Mouse (Mus musculus) heart, postnatal 10 days (tissue): Measurements from ENCODE around the gene Pik3cd. TPM values are rescaled to one million over a fixed set of nuclear protein-coding genes. Genes with fewer than 3 reads are reported as not detected.
"Not testable (repeated sequence)": the region's sequence is repeated elsewhere in the genome, so short reads cannot be mapped to it uniquely, and the experiment has no call there.

Source experiments
- DNase-seq, 2 experiments: peaks; one replicate each; pipeline ENCODE4 v3.0.0; 2021
- intact Hi-C: fragments of 180-260 bp; cut with DNase I; formaldehyde crosslinking; loops from one replicate; pipeline ENCODE4 v1.15.1; 2025
- total RNA-seq, 2 experiments: library from RNA; stranded (reverse); gene quantifications; 2 replicates each; pipeline ENCODE4 v1.2.3; 2021

The Pik3cd gene
- total RNA-seq, result 1 to 10 TPM; 4.1 to 4.6 TPM

DNA sequence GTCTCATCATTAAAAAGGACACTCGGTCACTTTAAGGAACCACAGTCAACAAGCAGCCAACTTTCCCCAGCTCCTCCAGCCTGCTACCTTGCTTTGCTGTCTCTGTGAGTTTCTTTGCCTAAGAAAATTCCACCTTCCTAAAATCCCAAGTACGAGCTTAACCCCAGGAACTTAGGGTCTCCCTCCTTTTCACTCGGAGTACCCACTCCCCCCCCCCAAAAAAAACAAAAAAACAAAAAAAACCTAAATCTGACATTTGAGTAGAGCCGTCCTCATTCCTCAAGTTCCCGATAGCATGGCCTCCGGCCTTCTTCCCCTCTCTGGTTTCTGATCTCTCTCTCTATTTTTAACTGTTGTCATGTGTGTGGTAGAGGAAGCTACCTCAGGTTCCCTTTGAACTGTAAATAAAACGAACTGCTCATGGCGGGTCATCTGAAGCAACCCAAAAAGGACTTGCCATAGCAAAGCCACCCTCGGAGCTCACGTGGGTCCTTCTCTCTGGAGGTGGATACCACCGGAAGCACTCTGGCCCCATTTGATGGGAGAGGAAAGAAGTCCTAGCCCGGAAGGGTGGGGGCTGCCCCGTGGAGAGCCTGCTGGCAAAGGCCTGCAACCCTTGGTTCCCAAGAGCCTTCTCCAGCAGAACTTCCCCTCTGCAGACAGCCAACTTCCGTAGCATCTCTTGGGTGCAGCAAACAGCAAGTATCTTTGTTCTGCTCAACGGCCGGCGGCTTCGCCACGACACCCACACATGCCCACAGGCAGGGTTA, at the start of gene Pik3cd:
TSS of gene Pik3cd (minus strand) at position 362 of the 770 bp plus-strand sequence.
- peak; percentile 44 to 48 for DNase-seq
- intact Hi-C loops, result no loop called here

DNA sequence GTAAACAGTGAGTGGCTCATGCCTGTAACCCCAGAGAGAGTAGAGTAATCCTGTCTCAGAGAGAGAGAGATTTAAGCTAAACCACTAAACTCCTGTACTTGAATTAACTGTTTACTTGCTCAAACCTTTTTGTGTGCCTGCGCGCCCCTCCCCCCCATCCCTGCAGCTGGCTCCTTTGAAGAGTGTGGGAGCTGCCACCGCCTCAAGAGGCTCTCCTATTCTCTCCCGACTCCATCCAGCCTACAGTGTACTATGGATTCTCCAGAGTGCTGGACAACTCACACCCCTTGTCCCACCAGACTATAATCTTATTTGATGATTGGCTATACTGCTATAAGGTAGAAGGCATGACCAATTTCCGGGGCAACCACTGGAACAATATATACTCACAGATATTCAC, 48.3 kb upstream of the Pik3cd start:
- no peak for DNase-seq
- intact Hi-C loops, result loop anchor here (5.0 kb wide), 1 partner anchor 227 kb away; no protein-coding TSS in a partner anchor

DNA sequence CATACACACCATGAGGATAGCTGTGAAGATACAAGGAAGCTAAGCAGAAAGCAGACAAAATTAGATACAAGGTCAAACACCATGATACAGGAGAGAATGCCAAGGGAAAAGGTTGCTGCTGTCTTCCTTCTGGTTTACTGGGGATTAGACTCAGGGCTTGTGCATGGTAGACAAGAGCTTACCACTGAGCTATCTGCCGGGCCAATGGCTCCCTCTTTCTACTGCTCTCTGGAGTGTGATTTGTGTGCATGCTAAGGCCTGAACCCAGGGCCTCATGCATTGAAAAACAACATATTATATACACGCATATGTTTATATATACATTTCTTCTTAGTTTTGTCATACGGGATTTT, 47.3 kb upstream of the Pik3cd start:
- intact Hi-C loops, result loop anchor here (5.0 kb wide), 1 partner anchor 228 kb away; no protein-coding TSS in a partner anchor
- not testable (repeated sequence) for DNase-seq

DNA sequence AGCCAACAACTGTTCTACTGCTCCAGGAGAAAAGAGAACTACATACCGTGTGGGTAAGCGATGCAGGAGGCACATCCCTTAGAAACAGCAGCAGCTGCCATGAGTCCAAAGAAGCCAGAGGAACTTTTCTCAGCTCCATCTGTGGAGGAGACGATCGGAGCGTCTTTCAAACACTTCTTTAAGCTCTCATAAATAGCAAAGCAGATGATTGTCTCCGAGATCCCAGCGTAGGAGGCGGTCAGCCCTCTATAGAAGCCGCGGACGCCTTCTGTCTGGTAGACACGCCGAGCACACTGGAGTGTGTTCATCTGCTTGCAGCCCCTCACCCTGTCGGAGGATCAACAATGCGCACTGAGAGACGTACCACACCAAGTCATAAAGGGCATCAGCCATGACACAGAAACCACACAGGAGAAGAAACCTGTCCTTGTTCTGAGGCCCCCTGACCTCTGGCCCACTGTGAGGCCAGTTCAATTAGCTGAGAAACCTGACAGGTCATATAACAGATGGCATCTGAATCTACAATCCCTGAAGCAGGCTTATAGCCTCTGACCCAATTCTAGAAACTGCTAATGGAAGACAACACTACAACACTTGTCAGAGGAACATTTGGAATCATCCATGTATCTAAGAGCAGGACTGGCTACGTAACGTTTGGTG, 46.8 kb upstream of the Pik3cd start:
- no peak for DNase-seq
- intact Hi-C loops, result no loop called here

DNA sequence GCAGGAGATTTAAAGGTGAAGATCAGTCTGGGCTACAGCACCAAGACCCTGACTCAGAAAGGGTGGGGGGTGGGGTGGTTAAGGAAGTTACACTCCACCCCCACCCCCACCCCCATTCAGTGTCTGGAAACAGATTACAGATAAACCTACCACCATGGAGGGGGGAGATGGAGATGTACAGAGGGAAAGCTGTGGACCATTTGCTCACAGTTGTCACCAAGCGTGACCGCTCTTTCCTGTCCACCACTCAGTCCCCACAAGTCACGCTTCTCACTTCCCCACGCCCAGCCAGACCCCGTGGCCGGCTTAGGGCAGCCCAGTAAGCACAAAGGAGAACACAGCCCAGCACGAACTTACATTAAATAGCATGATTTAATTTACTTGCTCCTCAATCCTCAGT, 41.7 kb upstream of the Pik3cd start:
- DNase-seq, result no peak
- intact Hi-C loops, result no loop called here

DNA sequence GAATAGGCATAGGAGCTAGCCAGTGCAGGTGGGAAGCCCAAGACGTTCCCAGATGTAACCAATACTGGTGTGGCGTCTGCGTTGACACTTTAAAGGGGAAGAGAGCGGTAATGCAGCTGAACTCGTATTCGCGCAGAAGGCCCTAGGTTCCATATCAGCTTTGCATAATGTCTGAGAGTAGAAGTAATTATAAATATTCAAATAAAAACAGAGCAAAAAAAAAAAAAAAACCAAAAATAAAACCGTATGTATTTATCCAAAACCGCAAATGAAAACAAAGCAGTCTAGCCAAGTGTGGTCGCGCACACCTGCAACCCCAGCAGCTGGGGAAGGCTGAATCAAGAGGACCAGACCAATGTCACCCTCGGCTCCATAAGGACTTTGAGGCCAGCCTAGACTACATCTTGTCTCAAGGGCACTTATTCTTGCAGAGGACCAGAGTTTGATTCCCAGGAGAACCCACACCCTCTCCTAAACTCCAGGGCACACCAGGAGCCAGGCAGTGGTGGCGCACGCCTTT, 39.7 kb upstream of the Pik3cd start:
- intact Hi-C loops, result no loop called here
- no peak for DNase-seq

DNA sequence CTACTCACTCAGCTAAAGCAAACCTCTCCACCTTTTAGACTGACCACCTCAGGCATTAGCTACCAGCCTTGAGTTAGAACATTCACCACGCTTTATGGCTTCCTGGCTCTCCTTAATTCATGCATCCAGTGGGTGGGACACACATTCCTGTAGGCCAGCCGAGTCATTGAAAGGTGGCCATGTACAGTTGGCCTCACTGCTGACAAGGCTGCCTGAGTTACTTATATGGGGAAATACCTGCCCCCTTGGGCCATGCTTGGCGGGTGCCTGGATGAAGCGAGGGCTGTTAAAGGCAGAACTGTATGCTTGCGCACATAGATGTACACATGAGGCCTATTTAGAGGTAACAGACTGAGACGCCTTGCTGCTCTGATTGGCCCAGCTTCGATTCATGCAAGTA, 37.9 kb upstream of the Pik3cd start:
- intact Hi-C loops, result no loop called here

DNA sequence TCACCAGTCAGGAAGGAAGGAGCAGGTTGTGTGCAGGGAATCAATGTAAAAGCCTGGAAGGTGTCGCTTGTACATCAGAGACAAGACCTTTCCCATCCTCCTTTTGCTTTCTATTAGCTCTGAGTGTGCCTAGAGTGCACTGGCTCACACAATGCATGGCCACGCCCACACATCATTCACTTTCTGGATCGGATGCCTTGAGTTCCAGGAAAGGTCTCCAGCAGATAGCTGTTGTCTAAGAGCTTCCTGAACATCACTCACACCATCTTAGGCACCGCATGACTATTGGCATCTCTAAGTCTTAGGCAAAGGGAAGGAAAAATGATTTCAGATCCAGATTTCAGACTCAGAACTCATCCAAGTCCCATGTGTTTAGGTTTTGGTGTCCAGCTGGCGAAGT, 37.1 kb upstream of the Pik3cd start:
- intact Hi-C loops, result loop anchor here (2.0 kb wide), 1 partner anchor 15 kb away; no protein-coding TSS in a partner anchor
- no peak for DNase-seq

More for the DNA sequence above, 37.9 kb upstream of the Pik3cd start:
- no peak for DNase-seq

DNA sequence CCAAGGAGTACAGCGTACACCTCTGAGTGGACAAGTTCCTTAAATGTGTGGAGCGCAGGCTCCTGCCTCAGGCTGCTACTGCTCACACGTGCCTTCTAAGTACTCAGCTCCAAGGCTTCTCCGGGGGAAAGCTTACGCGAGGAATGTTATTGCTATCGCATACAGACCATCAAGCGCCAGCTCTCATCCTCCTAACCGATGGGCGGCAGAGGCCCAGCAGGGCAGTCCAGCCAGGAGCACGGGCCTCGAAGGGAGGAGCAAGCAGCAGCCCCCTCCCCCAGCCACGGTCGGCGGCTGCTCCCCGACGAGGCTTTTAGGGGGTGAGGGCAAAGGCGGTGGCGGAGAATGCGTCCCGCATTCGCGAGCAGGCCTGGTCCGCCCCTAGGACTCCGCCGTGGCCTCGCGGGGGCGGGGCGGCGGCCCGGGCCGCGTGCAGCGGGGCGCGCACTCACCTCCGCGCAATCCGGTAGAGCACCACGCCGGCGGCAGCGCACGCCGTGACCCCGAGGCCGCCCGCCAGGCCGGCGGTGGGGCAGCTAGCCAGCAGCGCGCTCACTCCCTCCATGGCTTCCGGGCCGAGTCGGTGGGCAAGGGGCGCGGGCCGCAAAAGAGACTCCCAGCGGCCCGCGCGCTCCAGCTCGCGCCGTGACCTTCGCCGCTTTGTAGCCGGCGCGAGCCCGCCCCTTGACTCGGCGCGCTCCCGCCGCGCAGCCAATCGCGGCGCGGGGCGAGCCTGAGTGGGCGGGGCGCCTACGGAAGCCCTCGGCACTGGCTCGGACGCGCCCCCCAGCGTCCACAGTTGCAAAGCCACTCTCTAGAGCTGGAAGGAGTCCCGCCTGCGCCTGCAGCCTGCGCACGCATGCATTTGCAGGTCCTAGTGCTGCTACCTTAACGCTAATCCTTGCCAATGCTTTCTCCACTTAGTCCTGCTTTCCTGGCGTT, 35.3 kb upstream of the Pik3cd start, which contains the start of gene Tmem201:
TSS of gene Tmem201 (minus strand) at position 662 of the 942 bp plus-strand sequence.
- intact Hi-C loops, result loop anchor here (2.0 kb wide), 1 partner anchor 13 kb away; no protein-coding TSS in a partner anchor

DNA sequence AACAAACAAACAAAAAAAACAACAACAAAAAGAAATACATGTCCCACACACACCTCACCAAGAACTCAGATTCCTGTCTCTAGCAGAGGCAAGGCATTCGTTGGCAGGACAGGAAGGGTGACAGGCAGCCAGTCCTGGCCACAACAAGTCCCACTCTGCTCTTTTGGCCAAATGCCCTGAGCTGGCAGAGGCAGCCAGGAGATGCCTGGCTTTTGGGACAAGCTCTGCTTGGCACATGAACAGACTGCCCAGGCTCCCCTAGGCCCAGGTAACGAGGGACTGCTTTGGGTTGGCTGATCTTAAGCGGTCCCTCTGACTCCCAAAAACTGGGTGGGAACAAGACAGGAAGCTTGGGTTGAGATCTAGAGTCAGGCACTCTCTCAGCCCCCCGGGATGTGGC, 34.2 kb upstream of the Pik3cd start:
- intact Hi-C loops, result no loop called here
- peak; percentile 89 to 92 for DNase-seq

More for the DNA sequence above, 35.3 kb upstream of the Pik3cd start, which contains the start of gene Tmem201:
- peak; percentile 95 to 96 for DNase-seq

DNA sequence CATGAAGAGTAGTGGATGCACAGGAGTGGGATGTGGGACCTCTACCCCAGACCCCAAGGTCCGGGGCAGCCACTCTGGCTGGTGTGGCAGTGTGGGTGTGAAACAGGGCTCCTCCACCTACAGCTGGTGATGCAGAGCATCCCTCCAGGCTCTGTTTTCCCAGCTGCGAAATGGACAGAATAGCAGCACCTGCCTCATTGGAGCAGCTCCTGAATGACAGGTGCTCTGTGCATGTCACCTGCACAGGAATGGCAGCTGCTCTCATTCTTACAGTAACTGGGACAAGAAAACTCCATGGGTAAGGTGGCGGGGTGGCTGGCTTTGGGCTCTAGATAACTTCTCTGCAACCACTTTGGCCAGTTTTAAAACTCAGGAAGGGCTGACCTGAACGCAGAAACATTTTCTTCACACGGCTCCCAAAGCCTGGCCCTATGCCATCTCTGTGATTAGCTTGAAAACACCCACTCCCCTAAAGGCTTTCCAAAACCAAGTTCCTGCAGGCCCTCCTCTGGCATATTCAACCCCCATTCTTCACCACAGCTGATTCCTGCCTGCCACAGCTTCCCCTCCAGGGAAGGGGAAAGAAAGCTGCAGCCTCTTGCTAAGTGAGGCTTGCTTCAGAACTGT, 33.4 kb upstream of the Pik3cd start:
- intact Hi-C loops, result no loop called here
- no peak for DNase-seq

DNA sequence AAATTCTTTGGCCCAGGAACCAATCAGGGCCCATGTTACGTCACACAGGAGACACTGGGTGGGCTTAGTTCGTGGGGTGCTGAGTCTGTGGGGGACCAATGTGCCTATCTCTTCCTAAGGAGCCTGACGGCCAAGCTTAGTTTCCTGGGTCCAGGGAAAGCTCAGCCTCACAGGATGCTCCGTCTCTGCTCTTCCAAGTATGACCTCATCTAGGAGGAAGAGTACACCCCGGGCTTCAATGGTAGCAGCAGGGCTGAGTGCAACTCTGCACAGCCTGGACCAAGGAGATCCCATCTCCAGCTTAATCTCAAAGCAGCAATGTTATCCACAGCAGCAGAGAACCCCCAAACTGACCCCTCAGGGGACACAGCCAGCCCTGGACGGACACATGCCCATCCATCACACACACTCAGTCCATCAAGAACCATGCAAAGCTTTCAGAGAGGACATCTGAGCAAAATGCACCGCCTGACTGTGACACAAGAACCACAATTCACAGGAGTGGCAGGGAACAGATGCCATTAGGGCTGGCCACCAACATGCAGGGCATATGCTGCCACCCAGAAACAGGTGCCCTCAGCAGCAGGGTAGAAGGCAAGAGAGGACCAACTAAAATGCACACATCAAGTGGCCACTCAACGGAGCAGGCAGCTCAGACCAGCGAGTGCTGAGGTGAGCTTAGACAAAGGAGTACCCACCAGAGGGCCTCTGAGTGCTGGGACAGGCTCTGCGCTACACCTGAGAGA, 32.5 kb upstream of the Pik3cd start:
- intact Hi-C loops, result no loop called here

DNA sequence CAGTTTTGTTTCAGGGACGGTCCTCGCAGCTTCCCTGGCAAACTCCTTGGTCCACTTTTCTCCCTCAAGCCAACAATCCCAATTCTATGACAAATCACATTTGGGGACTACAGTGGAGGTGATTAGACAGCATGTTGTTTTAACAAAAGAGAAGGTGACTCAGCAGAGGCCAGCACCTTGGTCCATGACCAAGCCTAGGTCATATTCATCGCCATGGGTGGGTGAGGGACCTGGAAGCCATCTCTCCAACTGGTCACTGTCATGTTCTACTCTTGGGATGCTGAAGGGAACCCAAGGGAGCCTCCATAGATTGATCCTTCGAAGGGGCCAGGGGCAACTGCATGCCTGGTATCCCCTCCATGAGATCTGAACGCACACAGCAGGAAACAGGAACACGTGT, 31.9 kb upstream of the Pik3cd start:
- DNase-seq, result no peak
- intact Hi-C loops, result no loop called here

More for the DNA sequence above, 32.5 kb upstream of the Pik3cd start:
- no peak for DNase-seq

DNA sequence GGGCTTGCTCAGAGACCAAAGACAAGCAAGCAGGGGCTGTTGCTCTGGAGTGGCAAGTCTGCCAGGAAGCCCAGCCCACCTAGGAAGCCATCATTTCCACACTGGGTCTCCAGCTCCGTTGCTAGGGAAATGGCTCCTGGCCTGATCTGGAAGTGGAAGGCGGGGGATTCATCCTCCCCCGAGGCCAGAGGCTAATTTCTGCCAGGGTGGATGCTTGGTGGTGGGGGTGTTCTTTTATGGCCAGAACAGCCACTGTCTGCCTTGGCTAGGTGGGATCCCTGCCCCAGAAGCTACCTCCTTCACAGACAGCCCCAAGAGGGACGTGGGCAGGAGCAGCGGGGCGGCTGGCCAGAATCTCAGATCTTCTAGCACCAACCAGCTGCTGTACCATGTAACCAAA, 31.4 kb upstream of the Pik3cd start:
- intact Hi-C loops, result no loop called here
- peak; percentile 47 to 54 for DNase-seq

DNA sequence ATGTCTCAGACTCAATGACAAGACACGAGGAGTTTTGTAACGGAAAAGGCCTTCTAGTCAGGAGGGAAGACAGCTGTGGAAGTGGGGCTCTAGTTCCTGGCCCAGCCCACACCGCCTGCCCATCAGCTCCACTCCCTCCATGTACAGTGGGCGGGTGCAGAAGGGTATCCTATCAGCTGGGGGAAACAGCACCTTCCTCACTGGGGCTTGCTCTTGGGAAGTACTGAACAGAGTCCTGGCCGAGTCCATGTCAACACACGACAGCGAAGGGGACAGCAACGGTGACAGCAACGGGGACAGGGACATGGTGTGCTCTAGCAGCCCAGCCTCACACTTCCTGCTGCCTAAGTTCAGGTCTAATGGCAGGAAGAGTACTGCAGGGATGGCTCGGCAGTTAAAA, 30.4 kb upstream of the Pik3cd start:
- intact Hi-C loops, result no loop called here

DNA sequence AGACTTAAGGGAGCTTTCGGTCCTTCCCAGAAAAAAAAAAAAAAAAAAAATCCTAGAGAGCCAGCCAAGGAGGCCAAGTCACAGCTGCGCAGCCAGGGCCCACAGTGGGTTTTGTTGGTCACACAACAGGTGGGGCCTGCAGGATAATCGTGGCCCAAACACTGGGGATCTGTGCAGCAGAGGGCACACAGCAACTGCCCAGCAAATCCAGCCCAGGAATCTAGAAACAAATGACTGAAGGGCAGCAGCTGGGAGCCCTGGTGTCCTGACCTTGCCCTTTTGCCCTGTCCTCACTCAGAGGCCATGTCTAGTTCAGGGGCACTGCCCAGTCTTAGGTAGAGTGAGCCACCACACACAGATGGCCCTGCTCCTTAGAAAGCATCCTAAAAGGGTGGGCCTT, 29.9 kb upstream of the Pik3cd start:
- intact Hi-C loops, result no loop called here
- DNase-seq, result no peak

More for the DNA sequence above, 30.4 kb upstream of the Pik3cd start:
- DNase-seq, result peak; percentile 43 to 53

DNA sequence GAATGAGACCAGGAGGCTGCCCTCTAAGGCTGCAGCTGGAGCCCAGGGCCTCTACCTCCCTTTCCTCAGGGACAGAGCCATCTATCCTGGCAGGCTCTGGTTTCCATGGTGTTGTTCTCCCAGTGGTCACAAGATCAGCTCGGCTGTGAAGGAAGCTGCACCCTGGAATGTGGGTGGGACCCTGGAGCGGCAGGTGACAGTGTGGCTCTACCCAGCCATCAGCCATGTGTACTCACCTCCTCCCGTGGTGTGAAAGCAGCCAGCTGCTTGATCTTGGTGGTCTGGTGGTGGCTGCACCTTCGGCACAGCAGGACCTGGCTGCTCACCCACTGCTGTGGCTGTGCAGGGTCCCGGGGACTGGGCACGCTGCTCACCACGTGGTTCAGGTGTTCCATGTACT, 28.5 kb upstream of the Pik3cd start:
- DNase-seq, result no peak
- intact Hi-C loops, result no loop called here

DNA sequence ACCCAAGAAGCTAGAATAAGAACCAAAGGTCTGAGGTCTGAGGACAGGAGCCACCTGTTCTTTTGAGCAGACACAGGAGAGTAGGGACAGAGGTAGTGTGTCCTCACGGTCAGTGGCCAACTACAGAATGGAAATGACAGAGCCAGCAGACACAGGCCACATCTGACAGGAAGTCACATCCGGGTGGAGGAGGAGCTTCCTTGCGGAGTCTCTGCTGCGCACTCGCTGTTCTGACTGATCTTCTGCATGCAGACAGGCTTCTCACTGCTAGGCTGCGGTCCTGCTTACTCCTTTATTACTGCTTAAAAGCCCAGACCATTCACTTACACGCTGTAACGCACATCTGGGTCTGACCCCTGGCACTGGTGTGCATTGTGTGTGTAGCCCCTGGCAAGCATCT, 26.4 kb upstream of the Pik3cd start:
- intact Hi-C loops, result no loop called here
- DNase-seq, result peak in 1 of 2 experiments; percentile 52

DNA sequence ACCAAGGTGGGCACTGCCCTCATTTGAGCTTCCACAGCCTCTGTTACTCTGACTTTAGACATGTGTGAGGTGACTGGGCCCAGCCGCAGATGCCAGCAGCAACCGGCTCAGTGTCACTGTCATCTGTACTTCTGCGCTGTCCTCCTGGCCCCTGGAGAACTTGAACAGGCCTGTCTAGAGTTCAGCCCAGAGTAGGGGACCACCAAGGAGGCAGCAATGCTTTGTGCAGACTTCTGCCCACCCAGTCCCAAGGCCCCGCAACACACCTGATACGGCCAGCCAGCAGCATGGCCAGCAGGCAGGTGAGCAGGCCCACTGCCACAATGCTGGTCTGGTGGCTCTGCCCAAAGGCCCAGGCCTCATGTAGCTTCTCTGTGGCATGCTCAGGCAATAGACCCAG, 25.3 kb upstream of the Pik3cd start:
- DNase-seq, result no peak
- intact Hi-C loops, result no loop called here
